Mouse (Mus musculus) limb, embryonic 12.5 days (tissue): ENCODE data around the gene Defb33. TPM values are rescaled to one million over a fixed set of nuclear protein-coding genes. Genes with fewer than 3 reads are reported as not detected.

ENCODE experiments used
- ATAC-seq: fragments of 200-750 bp; cut with Nextera tagmentation; 2 replicates; pipeline ENCODE4 v1.8.0; 2017; ENCODE audit warnings: low read depth, moderate TSS enrichment; ENCODE audit not compliant: insufficient number of reproducible peaks, insufficient read depth, low FRiP score, low TSS enrichment
- H3K27ac ChIP-seq: fragments of 300-500 bp; sonication (generic); 2 replicates; pipeline ENCODE4 v1.5.1; 2016; ENCODE audit warnings: mild to moderate bottlenecking, moderate library complexity
- H3K27me3 ChIP-seq: fragments of 300-500 bp; sonication (generic); 2 replicates; pipeline ENCODE4 v1.6.1; 2016; ENCODE audit warnings: mild to moderate bottlenecking, moderate library complexity
- H3K36me3 ChIP-seq: fragments of 300-500 bp; sonication (generic); 2 replicates; pipeline ENCODE4 v1.6.1; 2016; ENCODE audit warnings: mild to moderate bottlenecking, moderate library complexity
- H3K4me1 ChIP-seq: fragments of 300-500 bp; sonication (generic); replicated peaks from 2 replicates; pipeline ENCODE4 v1.6.1; 2016
- H3K4me2 ChIP-seq: fragments of 300-500 bp; sonication (generic); 2 replicates; pipeline ENCODE4 v1.6.1; 2016; ENCODE audit warnings: mild to moderate bottlenecking, moderate library complexity
- H3K4me3 ChIP-seq: fragments of 300-500 bp; sonication (generic); replicated peaks from 2 replicates; pipeline ENCODE4 v1.5.1; 2016; ENCODE audit warnings: mild to moderate bottlenecking
- H3K9ac ChIP-seq: fragments of 300-500 bp; sonication (generic); replicated peaks from 2 replicates; pipeline ENCODE4 v1.6.1; 2016; ENCODE audit warnings: mild to moderate bottlenecking, moderate library complexity
- H3K9me3 ChIP-seq: fragments of 300-500 bp; sonication (generic); 2 replicates; pipeline ENCODE4 v1.6.1; 2016; ENCODE audit warnings: mild to moderate bottlenecking, moderate library complexity
- WGBS: fragments of 180-500 bp; shearing (Covaris S2); methylation state at CpG from one replicate; pipeline ENCODE4 v1.1.7; 2016; 5-methylcytosine and 5-hydroxymethylcytosine counted together
- polyA plus RNA-seq: library from polyadenylated mRNA; unstranded; fragments of >200 nt; fragmentation: Nextera tagmentation; extraction: Ambion mirVana; gene quantifications from 2 replicates; pipeline ENCODE4 v1.2.1, GENCODE M21; 2016

The Defb33 gene
- polyA plus RNA-seq, result not detected in 2 replicates

DNA sequence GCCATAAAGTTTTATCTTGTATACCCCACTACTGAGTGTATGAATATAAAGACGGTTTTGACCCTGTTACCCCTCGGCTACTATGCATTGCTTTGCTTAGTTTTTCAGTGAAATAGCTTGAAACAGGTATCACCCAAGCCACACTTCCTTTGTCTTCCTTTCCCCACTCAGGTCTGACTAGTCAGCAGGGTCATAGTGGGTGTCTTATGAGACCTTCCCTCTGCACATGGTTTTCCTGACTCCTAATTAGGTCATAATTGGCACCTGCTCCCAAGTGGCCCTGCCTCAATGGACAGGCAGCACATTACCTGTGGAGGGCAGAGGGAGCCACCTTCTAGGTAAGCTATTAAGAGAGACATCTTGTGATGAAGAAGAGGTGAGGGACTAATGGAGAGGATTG is at the start of gene Defb33:
Defb33 (plus strand) TSS at position 301 of the 400 bp plus-strand sequence.
- WGBS, result 95% methylated on average over 2 of the region's 2 CpGs
- Histone ChIP-seq H3K9me3 (peaks cover 52% of the 10 kb centered on the region), H3K36me3 (no peaks in the 10 kb centered on the region)

DNA sequence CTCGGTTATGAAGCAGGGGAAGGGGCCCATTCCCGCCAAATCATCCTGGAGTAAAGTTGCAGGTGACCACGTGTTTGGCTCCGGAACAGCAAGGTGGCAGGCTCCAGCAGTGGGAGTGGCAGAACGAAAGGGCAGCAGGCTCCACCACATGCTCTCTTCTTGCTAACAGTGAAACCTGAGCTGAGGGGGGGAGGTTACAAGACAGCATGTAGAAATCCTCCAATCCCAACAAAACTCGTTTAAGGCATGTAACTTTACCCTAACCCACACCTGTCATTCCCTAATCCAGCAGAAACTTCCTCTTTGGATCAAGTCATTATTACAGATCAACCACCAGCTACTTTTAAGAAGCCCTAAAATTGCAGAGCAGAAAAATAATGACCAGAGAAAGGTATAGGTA is 17.9 kb upstream of the Defb33 start:
- no peak for ATAC-seq
- Histone ChIP-seq H3K9me3 (no peaks in the 10 kb centered on the region), H3K4me2 (no peak overlapping the region), H3K36me3 (no peaks in the 10 kb centered on the region), H3K27me3 (no peaks in the 10 kb centered on the region), H3K9ac (no peak overlapping the region), H3K4me1 (no peaks in the 10 kb centered on the region), H3K27ac (no peak overlapping the region), H3K4me3 (no peak overlapping the region)
- WGBS, result 50% methylated on average over 6 of the region's 6 CpGs

More for the DNA sequence above, at the start of gene Defb33:
- Histone ChIP-seq H3K27me3 (no peaks in the 10 kb centered on the region), H3K4me2 (no peak within 1 kb of the TSS), H3K4me1 (no peaks in the 10 kb centered on the region), H3K27ac (no peak within 1 kb of the TSS), H3K9ac (no peak within 1 kb of the TSS), H3K4me3 (no peak within 1 kb of the TSS)
- ATAC-seq, result no peak

DNA sequence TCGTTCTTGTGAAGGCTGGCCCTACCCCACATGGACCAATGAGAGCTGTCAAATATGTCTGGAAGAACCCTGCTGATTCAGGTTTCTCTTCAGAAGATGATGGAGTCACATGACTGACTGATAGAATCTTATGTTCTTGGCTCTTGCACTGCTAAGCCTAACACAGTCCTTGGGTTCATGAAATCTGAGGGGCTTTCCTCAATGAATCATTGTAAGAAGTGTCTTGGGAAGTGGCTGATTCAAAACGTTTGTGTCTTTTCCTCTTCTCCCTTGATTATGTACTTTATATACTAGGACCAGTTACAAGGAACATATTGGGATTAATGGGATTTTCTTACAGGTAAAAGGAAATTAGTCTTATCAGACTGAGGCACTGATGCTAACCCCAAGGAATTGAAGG is 10.1 kb downstream of the Defb33 start, which contains the start of gene Gm15056:
Gm15056 (minus strand) TSS at position 101 of the 400 bp plus-strand sequence.
- Histone ChIP-seq H3K4me3 (no peak within 1 kb of the TSS), H3K27ac (no peak within 1 kb of the TSS), H3K4me2 (no peak within 1 kb of the TSS), H3K36me3 (no peaks in the 10 kb centered on the region), H3K27me3 (no peaks in the 10 kb centered on the region), H3K9me3 (peaks cover 19% of the 10 kb centered on the region; the same call in 1 of the 2 replicates), H3K9ac (no peak within 1 kb of the TSS), H3K4me1 (no peaks in the 10 kb centered on the region)
- no peak for ATAC-seq
- WGBS, result 56% methylated on average over 2 of the region's 2 CpGs

DNA sequence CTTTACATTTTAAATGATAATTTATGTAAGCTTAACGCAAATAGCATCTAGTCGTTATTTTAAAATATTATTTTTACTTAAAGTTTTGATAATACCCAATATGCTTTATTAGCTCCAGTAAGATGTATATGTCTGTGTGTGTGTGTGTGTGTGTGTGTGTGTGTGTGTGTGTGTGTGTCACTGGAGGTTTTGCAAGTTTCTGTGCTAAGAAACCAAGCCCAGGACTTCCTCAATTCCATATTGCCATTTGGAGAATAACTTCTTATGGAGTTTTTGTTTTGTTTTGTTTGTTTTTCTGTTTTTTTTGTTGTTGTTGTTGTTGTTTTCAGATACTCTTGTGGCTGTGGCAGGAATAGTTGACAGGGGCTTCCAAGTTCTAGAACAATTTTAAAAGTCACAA is 14.7 kb downstream of the Defb33 start:
- Histone ChIP-seq H3K27ac (no peak overlapping the region), H3K4me1 (no peaks in the 10 kb centered on the region), H3K9ac (no peak overlapping the region), H3K4me3 (no peak overlapping the region), H3K9me3 (peaks cover 5% of the 10 kb centered on the region; the same call in 1 of the 2 replicates), H3K4me2 (no peak overlapping the region), H3K27me3 (no peaks in the 10 kb centered on the region), H3K36me3 (no peaks in the 10 kb centered on the region)
- no peak for ATAC-seq
- WGBS, result 93% methylated on average over 2 of the region's 2 CpGs

DNA sequence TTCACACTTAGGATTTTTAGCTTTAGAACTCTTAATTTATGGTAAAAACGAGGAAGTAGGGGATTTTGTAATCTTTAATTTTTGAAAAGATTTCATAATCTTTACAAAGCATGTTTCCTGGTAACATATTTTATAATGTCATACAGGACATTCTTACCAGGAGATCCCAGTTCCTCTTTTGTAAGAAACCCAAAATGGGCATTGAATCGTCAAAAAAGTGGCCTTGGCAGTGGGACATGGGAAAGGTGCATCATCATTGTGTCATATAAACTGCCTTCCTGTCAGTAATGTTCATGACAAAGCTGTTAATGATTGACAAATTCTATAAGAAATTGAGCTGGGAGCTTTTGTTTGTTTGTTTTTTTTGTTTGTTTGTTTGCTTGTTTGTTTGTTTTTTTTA is 15.8 kb downstream of the Defb33 start:
- no peaks in the 10 kb centered on the region for H3K4me1 ChIP-seq
- no peak overlapping the region for H3K4me2 ChIP-seq
- WGBS, result 76% methylated on average over 2 of the region's 2 CpGs
- no peak overlapping the region for H3K9ac ChIP-seq
- no peaks in the 10 kb centered on the region for H3K27me3 ChIP-seq
- H3K36me3 ChIP-seq, result no peaks in the 10 kb centered on the region
- H3K27ac ChIP-seq, result no peak overlapping the region
- ATAC-seq, result no peak
- H3K4me3 ChIP-seq, result no peak overlapping the region
- H3K9me3 ChIP-seq, result no peaks in the 10 kb centered on the region; the same call in 1 of the 2 replicates

DNA sequence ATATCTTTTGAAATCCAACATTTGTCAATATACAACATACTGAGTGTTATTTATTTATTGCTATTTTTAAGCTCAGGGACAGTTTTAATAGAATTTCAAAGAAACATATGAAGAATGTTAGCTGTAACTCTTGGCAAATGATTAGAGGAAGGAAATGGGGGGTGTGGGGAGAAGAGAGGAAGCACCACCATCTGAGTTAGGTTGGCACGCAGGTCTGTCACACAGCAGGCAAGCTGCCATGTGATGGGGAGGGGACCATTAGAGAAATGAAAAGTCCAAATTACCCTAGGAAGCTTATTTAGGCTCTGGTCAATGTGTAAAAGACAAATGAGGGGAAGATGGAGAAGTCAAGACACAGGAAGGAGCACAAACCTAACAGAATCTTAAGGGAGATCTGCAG is 19.8 kb downstream of the Defb33 start:
- WGBS, result 81% methylated on average over 1 of the region's 1 CpGs
- H3K27me3 ChIP-seq, result no peaks in the 10 kb centered on the region
- H3K36me3 ChIP-seq, result no peaks in the 10 kb centered on the region
- no peak overlapping the region for H3K27ac ChIP-seq
- H3K4me2 ChIP-seq, result no peak overlapping the region
- no peak for ATAC-seq
- no peak overlapping the region for H3K4me3 ChIP-seq
- H3K9me3 ChIP-seq, result peaks cover 17% of the 10 kb centered on the region
- H3K4me1 ChIP-seq, result no peaks in the 10 kb centered on the region
- H3K9ac ChIP-seq, result no peak overlapping the region

DNA sequence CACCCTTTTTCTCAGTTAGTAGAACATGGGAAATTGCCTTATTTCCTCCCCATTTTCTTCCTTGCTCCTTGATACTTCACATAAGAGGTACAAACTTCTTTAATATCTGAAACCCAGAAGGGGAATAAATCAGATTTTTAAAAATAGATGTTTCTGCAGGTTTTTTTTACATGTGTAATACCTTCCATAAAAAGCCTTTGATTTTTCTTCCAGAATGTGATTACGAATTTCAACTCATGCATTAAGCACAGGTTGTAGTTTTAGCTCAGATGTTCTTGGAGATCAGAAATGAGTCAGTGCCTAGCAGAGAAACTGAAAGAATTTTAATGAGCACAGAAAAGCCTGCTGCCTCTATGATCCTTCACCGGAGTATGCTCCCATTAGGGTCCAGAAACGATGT is 29.5 kb downstream of the Defb33 start, which contains the start of gene Gm6040:
Gm6040 (minus strand) TSS at position 101 of the 400 bp plus-strand sequence.
- Histone ChIP-seq H3K4me1 (no peaks in the 10 kb centered on the region), H3K27ac (no peak within 1 kb of the TSS), H3K9me3 (peaks cover 34% of the 10 kb centered on the region), H3K4me3 (no peak within 1 kb of the TSS), H3K27me3 (no peaks in the 10 kb centered on the region), H3K9ac (no peak within 1 kb of the TSS), H3K4me2 (no peak within 1 kb of the TSS), H3K36me3 (no peaks in the 10 kb centered on the region)
- WGBS, result 74% methylated on average over 3 of the region's 3 CpGs
- no peak for ATAC-seq

DNA sequence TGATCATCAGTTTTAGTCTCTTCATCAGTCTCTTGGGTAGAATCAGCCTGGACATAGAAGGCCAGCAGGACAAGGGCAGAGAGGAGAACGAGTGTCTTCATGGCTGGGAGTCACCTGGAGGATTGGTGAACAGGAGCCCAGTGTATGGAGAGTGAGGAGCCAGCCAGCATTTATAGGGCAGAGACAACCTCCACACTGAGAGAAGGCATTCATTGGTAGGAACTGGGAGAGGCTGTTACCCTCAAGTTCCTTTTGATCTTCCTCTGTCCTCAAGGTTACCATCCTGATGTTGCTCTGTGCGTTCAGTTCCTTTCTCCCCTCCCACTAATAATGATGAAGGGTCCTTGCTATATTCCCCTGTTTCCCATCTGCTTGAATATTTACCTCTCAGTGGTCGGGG is 52.1 kb downstream of the Defb33 start, which contains the start of gene AY761185:
AY761185 (minus strand) TSS at position 101 of the 400 bp plus-strand sequence.
- Histone ChIP-seq H3K9me3 (peaks cover 19% of the 10 kb centered on the region), H3K4me2 (no peak within 1 kb of the TSS), H3K27ac (no peak within 1 kb of the TSS), H3K36me3 (no peaks in the 10 kb centered on the region), H3K4me1 (no peaks in the 10 kb centered on the region), H3K4me3 (no peak within 1 kb of the TSS), H3K27me3 (no peaks in the 10 kb centered on the region), H3K9ac (no peak within 1 kb of the TSS)
- WGBS, result 66% methylated on average over 3 of the region's 3 CpGs
- no peak for ATAC-seq

Other genes with a start within 250 kb of the Defb33 start
- not detected in 2 replicates for gene Gm15056, start 10.0 kb downstream of the Defb33 start, polyA plus RNA-seq
- not detected in 2 replicates for gene Gm6040, start 29.4 kb downstream of the Defb33 start, polyA plus RNA-seq
- gene AY761185, start 52.0 kb downstream of the Defb33 start, polyA plus RNA-seq, result not detected in 2 replicates
- not detected in 2 replicates for gene Defa21, start 132.9 kb downstream of the Defb33 start, polyA plus RNA-seq
- not detected in 2 replicates for gene Defa23, start 162.4 kb downstream of the Defb33 start, polyA plus RNA-seq
- gene Defa35, start 172.4 kb downstream of the Defb33 start, polyA plus RNA-seq, result not detected in 2 replicates
- not detected in 2 replicates for gene Defa25, start 191.8 kb downstream of the Defb33 start, polyA plus RNA-seq
- gene Gm14851, start 203.4 kb downstream of the Defb33 start, polyA plus RNA-seq, result not detected in 2 replicates
- not detected in 2 replicates for gene Defa30, start 242.0 kb downstream of the Defb33 start, polyA plus RNA-seq